Mouse (Mus musculus) myocyte (in vitro differentiated cells): Measurements from ENCODE around the gene Gsc. TPM values are rescaled to one million over a fixed set of nuclear protein-coding genes. Genes with fewer than 3 reads are reported as not detected.

Source experiments
- H3K27me3 ChIP-seq: one replicate; pipeline ENCODE4 v1.6.1; 2011; ENCODE audit not compliant: control insufficient read depth, insufficient read depth, insufficient read length
- H3K36me3 ChIP-seq: one replicate; pipeline ENCODE4 v1.6.1; 2011; ENCODE audit not compliant: control insufficient read depth, insufficient read depth
- H3K4me2 ChIP-seq: one replicate; pipeline ENCODE4 v1.6.1; 2011; ENCODE audit warnings: low read depth, control low read depth
- H3K4me3 ChIP-seq: one replicate; pipeline ENCODE4 v1.5.1; 2011; ENCODE audit warnings: mild to moderate bottlenecking, control low read depth, moderate library complexity
- H3K79me2 ChIP-seq: one replicate; pipeline ENCODE4 v1.6.1; 2011; ENCODE audit not compliant: control insufficient read depth, insufficient read depth
- H3ac ChIP-seq: one replicate; pipeline ENCODE4 v1.6.1; 2011; ENCODE audit not compliant: control insufficient read depth, insufficient read length
- CEBPB ChIP-seq: IDR thresholded peaks from 2 replicates; pipeline ENCODE4 v1.6.1; 2011; ENCODE audit warnings: mild to moderate bottlenecking, moderate library complexity; ENCODE audit not compliant: poor library complexity, insufficient read depth, severe bottlenecking
- E2F4 ChIP-seq: IDR thresholded peaks from one replicate; pipeline ENCODE4 v1.6.1; 2011; ENCODE audit warnings: mild to moderate bottlenecking, control low read depth, moderate library complexity; ENCODE audit not compliant: insufficient read depth
- MAX ChIP-seq: IDR thresholded peaks from one replicate; pipeline ENCODE4 v1.6.1; 2011; ENCODE audit warnings: low read depth, mild to moderate bottlenecking, control low read depth
- MYOD1 ChIP-seq, 3 experiments: IDR thresholded peaks; one replicate each; pipeline ENCODE4 v1.6.1; 2011; ENCODE audit warnings: control low read depth in 2 of 3, low read depth in 2 of 3, mild to moderate bottlenecking in 2 of 3, moderate library complexity in 1 of 3; ENCODE audit not compliant: insufficient read length in 2 of 3, control insufficient read depth in 1 of 3
- MYOG ChIP-seq, 3 experiments: IDR thresholded peaks; one replicate each; pipeline ENCODE4 v1.6.1; 2011; ENCODE audit warnings: control low read depth in 2 of 3, low read depth in 2 of 3, mild to moderate bottlenecking in 2 of 3; ENCODE audit not compliant: insufficient read length in 2 of 3, control insufficient read depth in 1 of 3, insufficient read depth in 1 of 3
- POLR2A ChIP-seq: IDR thresholded peaks from one replicate; pipeline ENCODE4 v1.6.1; 2011; ENCODE audit warnings: low read depth, mild to moderate bottlenecking, control low read depth, moderate library complexity; ENCODE audit not compliant: insufficient read length
- POLR2AphosphoS2 ChIP-seq: IDR thresholded peaks from one replicate; pipeline ENCODE4 v1.6.1; 2011; ENCODE audit warnings: low read depth, control low read depth; ENCODE audit not compliant: insufficient read length
- REST ChIP-seq: IDR thresholded peaks from one replicate; pipeline ENCODE4 v1.6.1; 2011; ENCODE audit warnings: mild to moderate bottlenecking, control low read depth, moderate library complexity; ENCODE audit not compliant: insufficient read depth, insufficient read length
- SRF ChIP-seq: IDR thresholded peaks from one replicate; pipeline ENCODE4 v1.6.1; 2011; ENCODE audit warnings: low read depth; ENCODE audit not compliant: control insufficient read depth, insufficient read length
- TCF12 ChIP-seq: IDR thresholded peaks from one replicate; pipeline ENCODE4 v1.6.1; 2011; ENCODE audit warnings: mild to moderate bottlenecking, control low read depth; ENCODE audit not compliant: poor library complexity, insufficient read depth, severe bottlenecking
- TCF3 ChIP-seq: IDR thresholded peaks from one replicate; pipeline ENCODE4 v1.6.1; 2011; ENCODE audit warnings: low read depth, control low read depth; ENCODE audit not compliant: insufficient read length
- USF1 ChIP-seq: IDR thresholded peaks from one replicate; pipeline ENCODE4 v1.6.1; 2011; ENCODE audit warnings: low read depth, mild to moderate bottlenecking, control low read depth, moderate library complexity
- polyA plus RNA-seq: library from polyadenylated mRNA; unstranded; fragments of >200 nt; fragmentation: generic; extraction: Trizol; gene quantifications from one replicate; pipeline ENCODE4 v1.2.1, GENCODE M21; 2012; ENCODE audit warnings: missing spikeins

Gene Gsc
- polyA plus RNA-seq, 1 experiment, result not detected

- Histone ChIP-seq H3K79me2 (no peaks in the 10 kb centered on the region), H3K4me2 (no peak overlapping the region), H3K4me3 (no peak overlapping the region), H3ac (no peak overlapping the region), H3K36me3 (no peaks in the 10 kb centered on the region), H3K27me3 (peaks cover 40% of the 10 kb centered on the region)
- TF ChIP-seq MYOD1 (IDR thresholded peaks at IDR 0.05; ENCODE audit: control insufficient read depth in 1 of 3, insufficient read length in 2 of 3, low read depth in 2 of 3), result no peak
- no peak for TF ChIP-seq USF1
- TF ChIP-seq POLR2A, result no peak
- no peak for TF ChIP-seq REST
These were observed 2.8 kb upstream of the Gsc start for GRCm38 (mm10) chr12:104475946-104476345.

GRCm38 (mm10) chr12:104474881-104475740, 2.0 kb upstream of the Gsc start:
- Histone ChIP-seq H3K79me2 (no peaks in the 10 kb centered on the region), H3K4me2 (no peak overlapping the region), H3K27me3 (peaks cover 40% of the 10 kb centered on the region), H3ac (no peak overlapping the region), H3K36me3 (no peaks in the 10 kb centered on the region), H3K4me3 (no peak overlapping the region)
- TF ChIP-seq E2F4, result no peak
- TF ChIP-seq TCF12, result no peak
- TF ChIP-seq POLR2AphosphoS2, result no peak
- TF ChIP-seq MYOD1 (IDR thresholded peaks at IDR 0.05; ENCODE audit: control insufficient read depth in 1 of 3, insufficient read length in 2 of 3, low read depth in 2 of 3), result no peak
- no peak for TF ChIP-seq MYOG (IDR thresholded peaks at IDR 0.05; ENCODE audit: control insufficient read depth in 1 of 3, insufficient read depth in 1 of 3, insufficient read length in 2 of 3, low read depth in 2 of 3)
- TF ChIP-seq REST, result no peak
- TF ChIP-seq TCF3, result no peak
- TF ChIP-seq CEBPB, result no peak
- TF ChIP-seq POLR2A, result no peak
- TF ChIP-seq MAX, result no peak

- H3K4me2 ChIP-seq, result no peak overlapping the region
- TF ChIP-seq CEBPB, result no peak
- no peak for TF ChIP-seq TCF12
- TF ChIP-seq REST, result no peak
- no peak for TF ChIP-seq POLR2AphosphoS2
- TF ChIP-seq POLR2A, result no peak
- no peak for TF ChIP-seq USF1
- no peak for TF ChIP-seq MAX
- TF ChIP-seq E2F4, result no peak
- no peak for TF ChIP-seq SRF
- no peak for TF ChIP-seq TCF3
- no peak for TF ChIP-seq MYOD1 (IDR thresholded peaks at IDR 0.05; ENCODE audit: control insufficient read depth in 1 of 3, insufficient read length in 2 of 3, low read depth in 2 of 3)
- TF ChIP-seq MYOG (IDR thresholded peaks at IDR 0.05; ENCODE audit: control insufficient read depth in 1 of 3, insufficient read depth in 1 of 3, insufficient read length in 2 of 3, low read depth in 2 of 3), result no peak
- H3K79me2 ChIP-seq, result no peaks in the 10 kb centered on the region
- no peak overlapping the region for H3K4me3 ChIP-seq
- H3ac ChIP-seq, result no peak overlapping the region
- H3K27me3 ChIP-seq, result peaks cover 40% of the 10 kb centered on the region
- no peaks in the 10 kb centered on the region for H3K36me3 ChIP-seq
These were observed 1.2 kb upstream of the Gsc start for GRCm38 (mm10) chr12:104474191-104474871.

- no peak for TF ChIP-seq POLR2AphosphoS2
- Histone ChIP-seq H3ac (no peak overlapping the region), H3K4me3 (no peak overlapping the region), H3K4me2 (no peak overlapping the region), H3K36me3 (no peaks in the 10 kb centered on the region), H3K27me3 (peaks cover 38% of the 10 kb centered on the region), H3K79me2 (no peaks in the 10 kb centered on the region)
These were observed 362 bp upstream of the Gsc start for GRCm38 (mm10) chr12:104473492-104473891.

GRCm38 (mm10) chr12:104472218-104472525, 958 bp downstream of the Gsc start:
- no peak overlapping the region for H3K4me2 ChIP-seq
- peaks cover 34% of the 10 kb centered on the region for H3K27me3 ChIP-seq
- no peak overlapping the region for H3K4me3 ChIP-seq
- H3K36me3 ChIP-seq, result no peaks in the 10 kb centered on the region
- no peak overlapping the region for H3ac ChIP-seq
- no peak for TF ChIP-seq E2F4
- TF ChIP-seq POLR2AphosphoS2, result no peak
- no peak for TF ChIP-seq TCF3
- no peaks in the 10 kb centered on the region for H3K79me2 ChIP-seq
